In genomic region chr7:107215723-107216122, GRCm38 (mm10) we compare ENCODE assay signal across 10 mouse cellular contexts. TPM values are rescaled to one million over a fixed set of nuclear protein-coding genes. Genes with fewer than 3 reads are reported as not detected.
DNase-seq lines count a peak whose midpoint lies in the region; ATAC-seq and TF ChIP-seq lines count a peak whose summit lies in the region.
"Had no signal": no experiment of that assay in that cellular context is flagged by ENCODE, and none has a peak within 500 bp of the region (broad histone marks: within the 10 kb centered on the region; RNA-seq: fewer than 3 reads in every experiment).

No protein-coding gene starts in this region.

- peaks cover 41% of the 10 kb centered on the region for H3K4me1 ChIP-seq in E14TG2a.4 (replicated peaks; ENCODE audit: low read depth, low read length)
- H3K4me1 ChIP-seq in embryonic facial prominence, embryonic 10.5 days: no peaks in the 10 kb centered on the region
- H3K4me1 ChIP-seq: embryonic facial prominence, embryonic 15.5 days; liver, embryonic 13.5 days had no signal

- TF ChIP-seq CTCF in E14TG2a.4 (conservative IDR thresholded peaks at IDR 0.05; ENCODE audit: low read length): peak; percentile 25; the same call in 1 of the 2 replicates

- no peak for DNase-seq in frontal cortex, postnatal 14 days (ENCODE audit: low spot score in 2 of 2)
- peak; percentile 11 for DNase-seq in embryonic facial prominence, embryonic 10.5 days (ENCODE audit: low spot score)
- DNase-seq in kidney, postnatal 36 days: peak; percentile 15 to 30
- no peak for DNase-seq in adipocyte (ENCODE audit: low spot score)
- DNase-seq in layer of hippocampus, adult 9-10 months (ENCODE audit: low spot score): no peak
- DNase-seq: liver, embryonic 13.5 days had no signal

- peaks cover 68% of the 10 kb centered on the region for H3K36me3 ChIP-seq in E14TG2a.4 (ENCODE audit: insufficient read depth, low read length)
- no peaks in the 10 kb centered on the region for H3K36me3 ChIP-seq in embryonic facial prominence, embryonic 10.5 days (replicated peaks)
- H3K36me3 ChIP-seq: embryonic facial prominence, embryonic 15.5 days; liver, embryonic 13.5 days had no signal

- no peak overlapping the region for H3K4me3 ChIP-seq in E14TG2a.4 (replicated peaks; ENCODE audit: low read length)
- H3K4me3 ChIP-seq in embryonic facial prominence, embryonic 10.5 days: no peak overlapping the region
- H3K4me3 ChIP-seq: embryonic facial prominence, embryonic 15.5 days; liver, embryonic 13.5 days had no signal

- H3K27me3 ChIP-seq in E14TG2a.4 (ENCODE audit: insufficient read depth, low read length): no peaks in the 10 kb centered on the region
- H3K27me3 ChIP-seq in embryonic facial prominence, embryonic 10.5 days (replicated peaks; ENCODE audit: low read depth, poor library complexity, severe bottlenecking): peaks cover 16% of the 10 kb centered on the region

- H3K27ac ChIP-seq in embryonic facial prominence, embryonic 10.5 days (replicated peaks): no peak overlapping the region
- H3K27ac ChIP-seq: embryonic facial prominence, embryonic 15.5 days; liver, embryonic 13.5 days had no signal

- peak; percentile 64; the same call in 1 of the 2 replicates for ATAC-seq in frontal cortex, adult (ENCODE audit: low TSS enrichment)
- no peak for ATAC-seq in monocyte, adult 5-6 weeks (replicated peaks; ENCODE audit: insufficient number of reproducible peaks, low FRiP score, low TSS enrichment, poor library complexity, severe bottlenecking)

- H3K9me3 ChIP-seq in E14TG2a.4 (ENCODE audit: low read length): no peaks in the 10 kb centered on the region
- H3K9me3 ChIP-seq in embryonic facial prominence, embryonic 10.5 days: no peaks in the 10 kb centered on the region
- H3K9me3 ChIP-seq: embryonic facial prominence, embryonic 15.5 days; liver, embryonic 13.5 days had no signal

RNA-seq across cellular contexts. Expression of gene Rbmxl2, which starts 6.5 kb away (rescaled TPM):
- polyA plus RNA-seq in embryonic facial prominence, embryonic 10.5 days (2016; fragmentation: Nextera tagmentation; extraction: Ambion mirVana): not detected in 2 replicates
- not detected in 3 replicates for total RNA-seq in monocyte, adult 5-6 weeks (2017)
- polyA plus RNA-seq: embryonic facial prominence, embryonic 15.5 days; liver, embryonic 13.5 days had no signal

RNA-seq across cellular contexts. Expression of gene Nlrp14, which starts 48.9 kb away (rescaled TPM):
- not detected in 2 replicates for polyA plus RNA-seq in embryonic facial prominence, embryonic 10.5 days (2016; fragmentation: Nextera tagmentation; extraction: Ambion mirVana)
- not detected in 3 replicates for total RNA-seq in monocyte, adult 5-6 weeks (2017)
- polyA plus RNA-seq: embryonic facial prominence, embryonic 15.5 days; liver, embryonic 13.5 days had no signal

Comparison
In these comparisons a context has a peak if more than half of its experiments do, and no peak if none do; other contexts are left out.
1. DNase-seq: peak in embryonic facial prominence, embryonic 10.5 days (single experiment) and kidney, postnatal 36 days (2 of 2); none in frontal cortex, postnatal 14 days (0 of 2), adipocyte (single experiment) and layer of hippocampus, adult 9-10 months (single experiment).